Mouse (Mus musculus): ENCODE measurements around the gene Atp1a2. TPM values are rescaled to one million over a fixed set of nuclear protein-coding genes. Genes with fewer than 3 reads are reported as not detected.

The Atp1a2 gene
- 146 and 149 TPM in 2 replicates for polyA plus RNA-seq (2015; fragmentation: Nextera tagmentation; extraction: Ambion mirVana)

DNA sequence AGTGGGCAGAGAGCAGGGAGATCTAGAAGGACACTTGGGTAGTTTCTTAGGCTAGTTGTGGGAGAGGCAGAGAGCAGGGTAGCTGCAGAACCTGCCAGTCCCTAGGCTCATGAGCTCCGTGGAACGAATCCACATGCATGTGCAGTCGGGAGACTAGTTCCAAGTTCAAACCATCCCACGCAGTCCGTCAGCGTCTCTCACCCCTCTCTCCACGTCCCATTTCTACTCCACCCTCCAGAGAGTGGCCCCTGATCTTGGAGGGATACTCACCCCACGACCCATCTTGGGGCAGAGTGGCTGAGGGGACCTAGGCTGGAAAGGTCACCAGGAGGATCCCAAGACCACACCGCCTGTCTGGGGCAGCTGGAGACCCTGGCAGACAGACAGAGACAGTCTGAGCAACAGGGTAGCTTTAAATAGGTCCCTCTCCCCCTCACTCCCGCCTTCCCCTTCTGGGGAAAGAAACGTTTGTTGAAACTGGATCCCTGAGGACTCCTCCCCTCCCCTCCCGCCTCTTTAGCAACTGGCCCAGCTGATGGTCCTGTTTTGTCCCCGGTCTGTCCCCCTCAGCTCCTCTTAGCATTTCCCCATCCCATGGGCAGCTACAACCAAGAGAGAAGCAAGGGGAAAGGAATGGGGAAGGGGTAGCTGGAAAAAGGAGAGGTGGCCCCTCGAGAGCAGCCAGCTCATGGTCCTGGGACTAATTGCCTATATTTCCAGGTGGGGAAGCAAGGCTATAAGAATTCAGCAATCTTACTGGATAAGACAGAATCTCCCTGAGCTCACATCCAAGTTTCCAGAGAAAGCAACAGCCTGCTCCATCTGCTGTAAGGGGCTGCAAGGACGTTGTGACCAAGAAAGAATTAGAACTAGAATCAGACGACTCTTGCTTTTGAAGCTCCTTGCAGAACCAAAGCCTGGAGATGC is at the start of gene Atp1a2:
Atp1a2 (minus strand) TSS at position 454 of the 927 bp plus-strand sequence.

DNA sequence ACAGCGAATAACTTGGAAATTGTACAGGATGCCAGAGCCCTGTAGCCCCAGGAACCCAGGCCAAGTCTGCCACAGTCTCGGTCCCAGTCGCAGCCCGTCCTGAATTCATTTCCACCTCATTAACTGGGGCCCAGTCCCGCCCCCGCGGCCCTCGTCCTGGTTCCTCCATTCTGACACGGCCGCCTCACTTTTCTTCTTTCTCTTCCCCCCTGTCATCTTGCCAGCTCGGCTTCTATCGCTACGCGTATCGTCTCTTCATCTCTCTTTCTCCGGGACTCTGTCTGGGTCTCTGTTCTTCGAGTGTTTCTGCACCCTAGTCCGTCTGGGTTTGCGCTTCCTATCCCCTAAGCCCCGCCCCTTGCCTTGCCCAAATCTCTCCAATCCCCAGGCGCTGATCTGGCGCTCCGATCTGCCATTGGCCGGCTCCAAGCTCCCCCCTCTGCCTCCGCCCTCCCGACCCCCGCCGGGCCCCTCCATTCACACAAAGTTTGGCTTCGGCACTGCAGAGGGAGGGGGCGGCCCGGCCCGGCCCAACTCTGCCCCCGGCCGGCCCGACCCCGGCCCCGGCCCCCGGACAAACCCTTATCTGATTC is 43.0 kb upstream of the Atp1a2 start, which contains the start of gene Kcnj10:
Kcnj10 (plus strand) TSS at position 482 of the 593 bp plus-strand sequence.

GRCm38 (mm10) chr1:172329131-172329530 is 31.3 kb upstream of the Atp1a2 start, which contains the start of gene Kcnj9:
Gene Kcnj9, minus strand, starts transcription at chr1:172329318.

DNA sequence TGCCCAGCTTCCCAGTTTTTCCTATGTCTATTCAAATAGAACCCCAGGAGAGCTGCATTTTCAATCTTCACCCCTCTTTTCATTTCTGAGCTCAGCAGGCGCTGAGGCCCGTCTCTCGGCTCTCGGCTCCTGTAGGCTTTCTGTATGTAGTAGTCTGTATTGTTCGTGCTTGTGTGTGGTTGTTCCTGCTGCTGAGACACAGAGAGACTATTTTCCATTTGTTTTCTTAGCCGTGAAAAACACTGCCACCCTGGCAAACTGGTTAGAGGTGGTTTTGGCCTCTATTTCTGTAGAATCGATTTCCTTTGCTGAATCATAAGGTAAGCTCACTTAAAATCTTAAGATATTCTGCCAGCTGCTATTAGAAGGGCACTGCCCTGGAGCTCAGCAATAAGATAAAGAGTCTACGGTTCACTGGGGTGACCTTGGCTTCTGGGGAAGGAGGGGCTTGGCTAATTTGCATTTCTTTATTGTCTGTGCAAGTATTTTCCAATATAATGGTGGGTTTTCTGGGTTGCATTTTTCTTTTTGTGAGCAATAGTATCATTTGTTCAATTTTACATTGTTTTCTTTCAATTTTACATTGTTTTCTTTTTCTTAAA is 36.3 kb downstream of the Atp1a2 start, which contains the start of gene Igsf8:
Igsf8 (plus strand) TSS at position 165 of the 602 bp plus-strand sequence.

GRCm38 (mm10) chr1:172258314-172258713 is 39.5 kb downstream of the Atp1a2 start, which contains the start of gene Atp1a4:
Gene Atp1a4, minus strand, starts transcription at chr1:172258414.

Other genes with a start within 250 kb of the Atp1a2 start
- gene Nhlh1, start 240.5 kb downstream of the Atp1a2 start, polyA plus RNA-seq (2015; fragmentation: Nextera tagmentation; extraction: Ambion mirVana) = 1.2 and 1.8 TPM in 2 replicates
- 110 and 122 TPM in 2 replicates for gene Copa, start 215.5 kb downstream of the Atp1a2 start, polyA plus RNA-seq (2015; fragmentation: Nextera tagmentation; extraction: Ambion mirVana)
- gene Ncstn, start 215.3 kb downstream of the Atp1a2 start, polyA plus RNA-seq (2015; fragmentation: Nextera tagmentation; extraction: Ambion mirVana) = 86.3 and 89.9 TPM in 2 replicates
- gene Pex19, start 171.3 kb downstream of the Atp1a2 start, polyA plus RNA-seq (2015; fragmentation: Nextera tagmentation; extraction: Ambion mirVana) = 135 and 145 TPM in 2 replicates
- gene Dcaf8, start 150.0 kb downstream of the Atp1a2 start, polyA plus RNA-seq (2015; fragmentation: Nextera tagmentation; extraction: Ambion mirVana) = 74.8 and 76.1 TPM in 2 replicates
- gene Pea15a, start 91.3 kb downstream of the Atp1a2 start, polyA plus RNA-seq (2015; fragmentation: Nextera tagmentation; extraction: Ambion mirVana) = 422 and 475 TPM in 2 replicates
- 1.4 and 1.8 TPM in 2 replicates for gene Casq1, start 78.2 kb downstream of the Atp1a2 start, polyA plus RNA-seq (2015; fragmentation: Nextera tagmentation; extraction: Ambion mirVana)
- gene Atp1a4, start 39.6 kb downstream of the Atp1a2 start, polyA plus RNA-seq (2015; fragmentation: Nextera tagmentation; extraction: Ambion mirVana) = 0.04 TPM in 1 of 2 replicates, not detected in the other
- 101 and 117 TPM in 2 replicates for gene Igsf8, start 36.4 kb downstream of the Atp1a2 start, polyA plus RNA-seq (2015; fragmentation: Nextera tagmentation; extraction: Ambion mirVana)
- gene Kcnj9, start 31.3 kb upstream of the Atp1a2 start, polyA plus RNA-seq (2015; fragmentation: Nextera tagmentation; extraction: Ambion mirVana) = 4.0 and 5.0 TPM in 2 replicates
- 7.6 and 8.6 TPM in 2 replicates for gene Kcnj10, start 43.1 kb upstream of the Atp1a2 start, polyA plus RNA-seq (2015; fragmentation: Nextera tagmentation; extraction: Ambion mirVana)
- gene Pigm, start 78.5 kb upstream of the Atp1a2 start, polyA plus RNA-seq (2015; fragmentation: Nextera tagmentation; extraction: Ambion mirVana) = 3.2 and 3.4 TPM in 2 replicates
- gene Slamf9, start 177.3 kb upstream of the Atp1a2 start, polyA plus RNA-seq (2015; fragmentation: Nextera tagmentation; extraction: Ambion mirVana) = 0.53 and 0.75 TPM in 2 replicates
- gene Igsf9, start 183.7 kb upstream of the Atp1a2 start, polyA plus RNA-seq (2015; fragmentation: Nextera tagmentation; extraction: Ambion mirVana) = 10.1 and 13.0 TPM in 2 replicates
- gene Tagln2, start 202.0 kb upstream of the Atp1a2 start, polyA plus RNA-seq (2015; fragmentation: Nextera tagmentation; extraction: Ambion mirVana) = 120 and 130 TPM in 2 replicates
- gene Cfap45, start 222.7 kb upstream of the Atp1a2 start, polyA plus RNA-seq (2015; fragmentation: Nextera tagmentation; extraction: Ambion mirVana) = 3.4 and 4.2 TPM in 2 replicates

Measured in neural tube, postnatal 0 days (tissue).